Mouse (Mus musculus) intestine, postnatal 0 days (tissue): ENCODE measurements at regions not wholly inside any gene's neighbourhood (a gene's known extent, or its start where the extent isn't known, plus 50 kb on each side); places are given as distances from the start of the nearest gene placed in this dataset.

Experiments used
- ATAC-seq: fragments of 200-750 bp; cut with Nextera tagmentation; 2 replicates; pipeline ENCODE4 v1.8.0; 2017; ENCODE audit warnings: mild to moderate bottlenecking, moderate TSS enrichment, moderate library complexity
- H3K27ac ChIP-seq: fragments of 300-500 bp; sonication (generic); 2 replicates; pipeline ENCODE4 v1.5.1; 2014; ENCODE audit warnings: mild to moderate bottlenecking, low read depth, low read length, moderate library complexity
- H3K27me3 ChIP-seq: fragments of 300-500 bp; sonication (generic); replicated peaks from 2 replicates; pipeline ENCODE4 v1.6.1; 2014; ENCODE audit warnings: low read length, mixed read lengths; ENCODE audit not compliant: control insufficient read depth, insufficient read depth
- H3K36me3 ChIP-seq: fragments of 300-500 bp; sonication (generic); 2 replicates; pipeline ENCODE4 v1.6.1; 2014; ENCODE audit warnings: mild to moderate bottlenecking, moderate library complexity; ENCODE audit not compliant: control insufficient read depth, insufficient read depth
- H3K4me1 ChIP-seq: fragments of 300-500 bp; sonication (generic); replicated peaks from 2 replicates; pipeline ENCODE4 v1.6.1; 2014; ENCODE audit warnings: antibody characterized with exemption, low read length, mixed read lengths; ENCODE audit not compliant: control insufficient read depth, insufficient read depth
- H3K4me2 ChIP-seq: fragments of 300-500 bp; sonication (generic); replicated peaks from 2 replicates; pipeline ENCODE4 v1.6.1; 2014; ENCODE audit warnings: low read depth, mild to moderate bottlenecking, moderate library complexity
- H3K4me3 ChIP-seq: fragments of 300-500 bp; sonication (generic); 2 replicates; pipeline ENCODE4 v1.5.1; 2014; ENCODE audit warnings: low read depth, low read length
- H3K9ac ChIP-seq: fragments of 300-500 bp; sonication (generic); 2 replicates; pipeline ENCODE4 v1.6.1; 2014; ENCODE audit warnings: mild to moderate bottlenecking, low read depth, low read length
- H3K9me3 ChIP-seq: fragments of 300-500 bp; sonication (generic); 2 replicates; pipeline ENCODE4 v1.6.1; 2016; ENCODE audit warnings: mixed run types; ENCODE audit not compliant: control insufficient read depth
- CTCF ChIP-seq: sonication (generic); IDR thresholded peaks from 2 replicates; pipeline ENCODE4 v1.5.1; 2016; ENCODE audit warnings: low read depth, mild to moderate bottlenecking, control low read depth, antibody characterized with exemption, moderate library complexity
- WGBS: fragments of 180-500 bp; shearing (Covaris S2); extraction: QIAGEN DNeasy Blood & Tissue Kit; methylation state at CpG from one replicate; pipeline ENCODE4 v1.1.7; 2014; 5-methylcytosine and 5-hydroxymethylcytosine counted together

DNA sequence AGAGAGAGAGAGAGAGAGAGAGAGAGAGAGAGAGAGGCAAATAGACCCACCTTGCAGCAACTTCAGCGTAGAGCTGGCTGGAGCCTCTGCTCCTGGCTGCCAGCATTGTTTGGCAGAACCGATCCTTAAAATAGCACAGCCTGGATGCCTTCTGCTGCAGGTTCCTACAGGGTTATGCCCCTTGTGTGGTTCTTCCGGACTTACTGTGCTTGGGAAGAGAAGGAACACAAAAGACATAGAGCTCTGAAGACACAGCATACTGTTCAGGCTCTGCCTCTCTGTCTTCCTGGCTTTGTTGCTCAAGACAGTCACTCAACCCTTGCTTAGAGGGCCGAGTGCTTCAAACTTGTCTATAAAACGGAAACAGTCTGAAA, 86.2 kb upstream of the Slc25a26 start:
- no peaks in the 10 kb centered on the region for H3K4me1 ChIP-seq
- WGBS: 64% methylated on average over 5 of the region's 5 CpGs
- no peak overlapping the region for H3K9ac ChIP-seq
- no peak overlapping the region for H3K4me2 ChIP-seq
- H3K36me3 ChIP-seq: no peaks in the 10 kb centered on the region
- no peak overlapping the region for H3K27ac ChIP-seq
- ATAC-seq: no peak
- no peak overlapping the region for H3K4me3 ChIP-seq
- H3K9me3 ChIP-seq: no peaks in the 10 kb centered on the region
- TF ChIP-seq CTCF: no peak
- H3K27me3 ChIP-seq: no peaks in the 10 kb centered on the region

DNA sequence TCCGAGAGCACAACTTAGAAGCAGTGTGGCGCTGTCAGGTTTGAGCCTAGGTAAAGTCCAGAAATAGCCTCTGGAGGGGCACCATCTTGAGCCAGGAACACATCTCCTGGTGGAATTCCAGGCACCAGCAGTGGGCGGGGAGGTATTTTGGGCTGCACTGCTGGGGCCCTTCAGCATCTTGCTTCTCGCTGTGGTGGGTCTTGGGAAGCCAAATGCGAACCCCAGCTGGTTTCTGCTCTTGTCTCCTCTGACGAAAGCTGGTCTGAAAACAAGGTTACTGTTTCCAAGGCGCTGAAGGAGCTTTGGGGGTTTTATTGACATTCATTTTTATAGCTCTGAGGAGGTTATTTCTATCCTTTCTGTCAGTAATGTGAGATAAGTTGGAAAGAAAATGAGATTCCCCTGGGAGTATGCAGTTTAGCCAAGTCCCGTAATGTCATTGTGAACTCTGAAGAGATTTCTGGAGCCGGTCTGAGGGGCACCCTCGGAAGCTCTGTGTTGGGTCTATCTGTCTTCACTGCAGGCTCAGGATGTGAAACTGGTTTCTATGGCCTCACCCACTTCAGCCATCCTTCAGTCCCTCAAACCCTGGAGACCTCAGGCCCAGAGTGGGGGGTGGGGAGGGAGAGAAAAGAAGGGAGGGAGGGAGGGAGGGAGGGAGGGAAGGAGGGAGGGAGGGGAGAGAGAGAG, 86.7 kb upstream of the Slc25a26 start:
- Histone ChIP-seq H3K9me3 (no peaks in the 10 kb centered on the region), H3K36me3 (no peaks in the 10 kb centered on the region), H3K27me3 (no peaks in the 10 kb centered on the region), H3K9ac (no peak overlapping the region), H3K4me2 (no peak overlapping the region), H3K27ac (no peak overlapping the region), H3K4me3 (no peak overlapping the region), H3K4me1 (no peaks in the 10 kb centered on the region)
- no peak for ATAC-seq
- 53% methylated on average over 10 of the region's 10 CpGs for WGBS
- no peak for TF ChIP-seq CTCF

DNA sequence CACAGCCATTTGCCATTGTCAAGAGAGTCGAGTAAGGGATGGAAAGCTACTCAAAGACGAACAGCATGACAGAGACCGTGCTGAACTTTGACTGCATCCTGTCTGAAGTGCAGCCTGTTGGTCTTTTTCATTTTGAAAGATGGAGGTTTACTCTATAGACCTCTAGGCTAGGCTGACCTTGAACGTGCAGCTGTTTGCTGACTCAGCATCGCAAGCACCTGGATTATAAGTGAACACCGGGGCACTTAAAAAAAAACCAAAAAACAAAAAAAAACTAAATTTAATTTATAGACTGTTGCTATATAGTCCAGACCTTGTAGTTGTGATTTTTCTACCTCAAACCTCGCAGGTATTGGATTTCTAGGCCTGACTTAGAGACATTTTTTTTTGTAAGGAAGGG, 87.8 kb upstream of the Slc25a26 start:
- TF ChIP-seq CTCF: no peak
- H3K4me2 ChIP-seq: no peak overlapping the region
- no peak overlapping the region for H3K4me3 ChIP-seq
- 77% methylated on average over 7 of the region's 7 CpGs for WGBS
- no peak overlapping the region for H3K27ac ChIP-seq
- H3K4me1 ChIP-seq: no peaks in the 10 kb centered on the region
- no peaks in the 10 kb centered on the region for H3K27me3 ChIP-seq
- no peaks in the 10 kb centered on the region for H3K9me3 ChIP-seq
- ATAC-seq: no peak
- no peaks in the 10 kb centered on the region for H3K36me3 ChIP-seq
- no peak overlapping the region for H3K9ac ChIP-seq

DNA sequence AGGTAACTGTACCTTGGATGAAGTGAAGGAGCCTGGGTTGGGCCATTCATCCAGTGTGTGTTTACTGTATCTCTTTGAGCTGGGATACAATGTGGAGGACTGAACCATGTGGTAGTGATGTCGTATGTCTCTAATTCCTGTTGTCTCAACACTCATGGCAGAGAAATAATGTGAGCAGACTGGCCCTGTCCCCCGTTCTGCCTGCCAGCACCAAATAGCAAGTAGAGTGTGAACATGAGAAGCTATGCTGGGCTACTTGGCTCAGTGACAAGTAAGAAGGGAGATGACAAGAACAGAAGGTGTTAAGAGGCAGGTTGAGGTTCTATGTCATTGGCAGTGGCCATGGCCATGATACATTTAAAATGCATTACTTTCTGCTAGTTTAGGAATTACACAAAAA, 89.7 kb upstream of the Slc25a26 start:
- H3K27ac ChIP-seq: no peak overlapping the region
- H3K4me2 ChIP-seq: no peak overlapping the region
- H3K4me3 ChIP-seq: no peak overlapping the region
- no peaks in the 10 kb centered on the region for H3K9me3 ChIP-seq
- no peak for TF ChIP-seq CTCF
- H3K9ac ChIP-seq: no peak overlapping the region
- no peaks in the 10 kb centered on the region for H3K36me3 ChIP-seq
- no peak for ATAC-seq
- 81% methylated on average over 2 of the region's 2 CpGs for WGBS
- H3K27me3 ChIP-seq: no peaks in the 10 kb centered on the region
- no peaks in the 10 kb centered on the region for H3K4me1 ChIP-seq

DNA sequence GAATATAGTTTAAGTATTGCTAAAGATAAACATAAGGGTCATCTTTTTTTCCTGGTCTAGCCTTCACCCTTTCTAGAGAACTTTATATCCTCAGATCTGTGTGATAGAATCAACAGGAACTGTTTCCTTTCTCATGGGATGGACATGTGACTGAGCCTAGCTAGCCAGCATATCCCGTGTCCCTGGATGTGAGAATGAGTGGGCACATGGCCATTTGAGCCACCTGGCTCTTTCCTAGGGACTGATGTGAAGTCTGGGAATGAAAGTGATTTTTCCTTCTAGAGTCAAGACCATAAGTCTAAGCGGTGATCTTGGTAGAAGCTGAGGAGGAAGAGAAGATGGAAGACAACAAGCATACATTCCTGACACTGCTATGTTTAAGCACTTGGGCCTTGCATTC, 91.1 kb upstream of the Slc25a26 start:
- WGBS: 73% methylated on average over 2 of the region's 2 CpGs

GRCm38 (mm10) chr6:94407751-94408150, 92.4 kb upstream of the Slc25a26 start:
- Histone ChIP-seq H3K9ac (no peak overlapping the region), H3K36me3 (no peaks in the 10 kb centered on the region), H3K4me1 (0 out of 2 replicates have a peak, but pooled peaks cover 2% of the 10 kb centered on the region), H3K27ac (no peak overlapping the region), H3K27me3 (no peaks in the 10 kb centered on the region), H3K4me2 (no peak overlapping the region), H3K4me3 (no peak overlapping the region), H3K9me3 (no peaks in the 10 kb centered on the region)
- ATAC-seq: no peak
- no peak for TF ChIP-seq CTCF
- 73% methylated on average over 4 of the region's 4 CpGs for WGBS

More for the DNA sequence above, 91.1 kb upstream of the Slc25a26 start:
- Histone ChIP-seq H3K27ac (no peak overlapping the region), H3K4me3 (no peak overlapping the region), H3K9ac (no peak overlapping the region), H3K36me3 (no peaks in the 10 kb centered on the region), H3K9me3 (no peaks in the 10 kb centered on the region), H3K4me1 (no peaks in the 10 kb centered on the region), H3K4me2 (no peak overlapping the region), H3K27me3 (no peaks in the 10 kb centered on the region)
- no peak for ATAC-seq
- no peak for TF ChIP-seq CTCF
